Mouse (Mus musculus): ENCODE measurements around the gene Tnfsf13. TPM values are rescaled to one million over a fixed set of nuclear protein-coding genes. Genes with fewer than 3 reads are reported as not detected.

Gene Tnfsf13
- polyA plus RNA-seq, 1 experiment from 2014 or later, result 0.25 TPM

GRCm38 (mm10) chr11:69684128-69684745 is 1.3 kb downstream of the Tnfsf13 start:
- H3K36me3 ChIP-seq, result peaks cover 14% of the 10 kb centered on the region
- peaks cover 23% of the 10 kb centered on the region for H3K27me3 ChIP-seq (ENCODE audit: insufficient read depth, poor library complexity, severe bottlenecking)
- no peaks in the 10 kb centered on the region for H3K9me3 ChIP-seq
- peaks cover 37% of the 10 kb centered on the region for H3K4me1 ChIP-seq
- H3K4me3 ChIP-seq, result no peak overlapping the region
- no peak for DNase-seq (ENCODE audit: low spot score)
- H3K27ac ChIP-seq, result 0 out of 2 replicates have a peak overlapping the region, but pooled peaks have one; percentile 18
- WGBS, result 74% methylated on average over 12 of the region's 12 CpGs

DNA sequence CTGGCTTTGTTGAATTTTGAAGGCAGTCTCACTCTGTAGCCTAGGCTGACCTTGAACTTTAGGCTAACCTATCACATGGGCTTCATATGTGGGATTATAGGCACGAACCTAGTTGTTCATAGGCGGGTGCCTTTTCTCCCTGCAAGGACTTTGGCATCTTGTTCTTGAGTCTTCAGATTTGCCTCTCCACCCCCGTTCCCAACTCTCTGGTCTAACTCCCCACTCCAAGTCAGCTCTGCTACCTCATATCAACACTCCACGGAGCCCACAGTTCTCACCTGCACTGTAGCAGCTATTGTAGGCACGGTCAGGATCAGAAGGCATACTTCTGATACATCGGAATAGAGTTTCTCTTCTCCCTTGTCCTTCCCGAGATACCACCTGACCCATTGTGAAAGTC is 2.0 kb downstream of the Tnfsf13 start:
- Histone ChIP-seq H3K27ac (0 out of 2 replicates have a peak overlapping the region, but pooled peaks have one; percentile 68), H3K27me3 (ENCODE audit: insufficient read depth, poor library complexity, severe bottlenecking) (peaks cover 23% of the 10 kb centered on the region), H3K4me1 (peaks cover 37% of the 10 kb centered on the region), H3K4me3 (no peak overlapping the region), H3K9me3 (no peaks in the 10 kb centered on the region), H3K36me3 (peaks cover 20% of the 10 kb centered on the region)
- 81% methylated on average over 7 of the region's 7 CpGs for WGBS
- no peak for DNase-seq (ENCODE audit: low spot score)

DNA sequence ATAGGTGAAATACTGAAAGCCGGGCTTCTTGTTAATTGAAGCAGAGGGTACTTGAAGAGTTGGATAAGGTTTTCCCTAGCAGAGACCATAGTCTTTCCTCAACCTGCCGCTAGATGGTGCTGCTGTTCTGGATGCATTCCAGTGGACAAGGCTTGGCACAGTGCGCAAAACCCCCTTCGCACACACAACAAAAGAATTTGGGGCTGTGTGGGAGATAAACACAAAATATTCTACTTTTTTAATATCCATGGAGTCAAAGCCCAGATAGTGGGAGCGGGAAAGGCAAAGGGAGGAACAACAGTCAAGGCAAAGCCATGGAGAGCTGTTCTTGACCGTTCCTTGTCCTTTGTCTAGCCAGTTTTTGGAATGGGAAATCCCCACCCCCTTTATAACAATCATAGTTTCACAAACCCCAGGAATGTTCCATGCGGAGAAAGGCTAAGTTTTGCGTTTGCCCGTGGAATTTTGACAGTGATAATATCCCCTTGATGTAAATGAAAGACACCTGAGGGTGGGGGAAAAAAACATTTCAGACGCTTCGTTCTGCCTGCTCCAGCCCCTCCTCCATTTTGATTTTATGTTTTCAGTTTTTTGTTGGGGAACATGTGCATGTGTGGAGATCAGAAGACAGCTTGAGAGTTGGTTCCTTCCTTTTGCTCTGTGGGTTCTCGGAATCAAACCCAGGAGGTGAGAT is 2.6 kb downstream of the Tnfsf13 start:
- Histone ChIP-seq H3K27ac (peak overlapping the region; percentile 94), H3K36me3 (peaks cover 26% of the 10 kb centered on the region), H3K4me3 (peak overlapping the region; percentile 90; the same call in 1 of the 2 replicates), H3K9me3 (no peaks in the 10 kb centered on the region), H3K27me3 (ENCODE audit: insufficient read depth, poor library complexity, severe bottlenecking) (peaks cover 23% of the 10 kb centered on the region), H3K4me1 (peaks cover 37% of the 10 kb centered on the region)
- DNase-seq (ENCODE audit: low spot score), result peak; percentile 95
- WGBS, result 29% methylated on average over 12 of the region's 12 CpGs

DNA sequence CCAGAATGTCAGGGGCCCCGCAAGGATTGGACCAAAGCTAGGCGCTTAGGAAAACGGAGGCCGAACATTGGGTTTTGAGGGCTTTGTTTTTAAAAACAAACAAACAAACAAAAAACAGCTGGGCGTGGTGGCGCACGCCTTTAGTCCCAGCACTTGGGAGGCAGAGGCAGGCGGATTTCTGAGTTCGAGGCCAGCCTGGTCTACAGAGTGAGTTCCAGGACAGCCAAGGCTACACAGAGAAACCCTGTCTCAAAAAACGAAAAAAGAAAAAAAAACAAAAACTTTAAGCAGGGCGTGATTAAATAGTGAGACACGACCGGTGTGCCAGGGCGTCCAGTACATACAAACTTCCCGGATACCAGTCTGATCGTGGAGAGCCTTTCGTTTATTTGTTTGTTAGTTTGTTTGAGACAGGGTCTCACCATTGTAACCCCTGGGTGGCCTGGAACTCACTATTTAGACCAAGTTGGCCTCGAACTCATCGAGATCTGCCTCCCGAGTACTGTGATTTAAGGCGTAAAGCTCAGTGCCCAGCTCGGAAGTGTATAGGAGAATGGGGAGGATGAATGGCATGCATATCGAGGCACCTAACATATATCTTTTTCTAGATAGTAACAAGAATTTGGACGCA is 3.3 kb downstream of the Tnfsf13 start:
- no peak for DNase-seq (ENCODE audit: low spot score)
- Histone ChIP-seq H3K27ac (peak overlapping the region; percentile 94), H3K4me1 (peaks cover 37% of the 10 kb centered on the region), H3K36me3 (peaks cover 33% of the 10 kb centered on the region), H3K4me3 (peak overlapping the region; percentile 90), H3K9me3 (no peaks in the 10 kb centered on the region), H3K27me3 (ENCODE audit: insufficient read depth, poor library complexity, severe bottlenecking) (peaks cover 23% of the 10 kb centered on the region)
- WGBS, result 24% methylated on average over 24 of the region's 24 CpGs

- Histone ChIP-seq H3K36me3 (peaks cover 40% of the 10 kb centered on the region), H3K27ac (peak within 1 kb of the TSS; percentile 94), H3K4me3 (peak within 1 kb of the TSS; percentile 90), H3K9me3 (no peaks in the 10 kb centered on the region), H3K4me1 (peaks cover 31% of the 10 kb centered on the region), H3K27me3 (ENCODE audit: insufficient read depth, poor library complexity, severe bottlenecking) (peaks cover 17% of the 10 kb centered on the region)
- under 1% methylated on average over 79 of the region's 80 CpGs for WGBS
- DNase-seq (ENCODE audit: low spot score), result peak; percentile 98
These were observed 4.0 kb downstream of the Tnfsf13 start, which contains the start of gene Senp3 for GRCm38 (mm10) chr11:69681314-69682208. TSS of gene Senp3 (minus strand) at chr11:69682084.

DNA sequence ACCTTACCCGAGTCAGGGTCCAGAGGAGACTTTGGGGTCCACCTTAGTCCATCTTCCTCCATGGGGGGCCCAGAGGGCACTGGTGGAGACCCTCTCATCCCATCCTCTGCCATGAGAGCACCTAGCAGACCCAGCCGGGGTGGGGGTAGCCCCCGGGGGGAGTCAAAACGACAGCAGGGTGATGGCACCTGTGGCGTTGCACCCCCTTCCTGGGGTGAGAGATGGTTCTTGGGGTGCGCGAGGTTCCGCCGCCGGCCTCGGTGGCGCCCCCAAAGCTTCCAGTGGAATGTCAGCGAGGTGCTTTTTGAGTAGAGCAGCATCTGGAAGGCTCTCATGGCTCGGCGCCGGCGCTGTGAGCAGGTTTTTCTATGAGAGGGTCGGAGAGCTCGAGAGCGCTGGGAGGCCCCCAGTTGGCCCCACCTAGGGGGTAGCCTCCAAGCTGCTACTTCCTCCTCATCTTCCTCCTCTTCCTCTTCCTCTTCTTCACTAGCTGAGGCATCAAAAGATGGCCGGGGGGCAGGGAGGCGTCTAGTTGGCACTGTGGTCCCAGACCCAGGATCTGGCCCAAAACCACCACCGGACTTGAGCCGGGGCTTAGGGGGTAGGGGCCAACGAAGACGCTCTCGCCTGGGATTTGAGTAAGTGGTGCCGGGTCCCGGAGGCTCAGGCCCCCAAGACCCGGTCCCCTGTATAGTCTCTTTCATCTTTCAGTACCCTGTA is 5.3 kb downstream of the Tnfsf13 start:
- H3K36me3 ChIP-seq, result peaks cover 53% of the 10 kb centered on the region
- no peak for DNase-seq (ENCODE audit: low spot score)

DNA sequence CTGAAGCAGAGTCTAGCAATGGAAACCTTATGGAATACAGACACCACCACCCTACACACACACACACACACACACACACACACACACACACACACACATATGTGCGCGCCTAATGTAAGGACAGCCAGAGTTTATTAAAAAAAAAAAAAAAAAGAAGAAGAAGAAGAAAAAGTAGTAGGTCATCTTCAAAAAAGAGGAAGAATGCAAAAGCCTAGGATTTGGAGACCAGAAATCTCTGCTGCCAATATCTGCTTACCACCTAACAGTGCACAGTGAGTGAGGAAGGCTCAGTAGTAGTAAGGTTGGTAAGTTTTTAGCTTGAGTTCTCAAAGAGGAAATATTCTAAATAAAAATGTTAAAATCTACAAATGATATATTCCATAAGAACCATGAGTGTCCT is 6.4 kb downstream of the Tnfsf13 start:
- Histone ChIP-seq H3K9me3 (no peaks in the 10 kb centered on the region), H3K27ac (no peak overlapping the region), H3K36me3 (peaks cover 65% of the 10 kb centered on the region), H3K4me1 (peaks cover 21% of the 10 kb centered on the region), H3K4me3 (no peak overlapping the region), H3K27me3 (ENCODE audit: insufficient read depth, poor library complexity, severe bottlenecking) (peaks cover 4% of the 10 kb centered on the region; the same call in 1 of the 2 replicates)
- WGBS, result 100% methylated on average over 2 of the region's 2 CpGs
- no peak for DNase-seq (ENCODE audit: low spot score)

More for the DNA sequence above, 5.3 kb downstream of the Tnfsf13 start:
- Histone ChIP-seq H3K27me3 (ENCODE audit: insufficient read depth, poor library complexity, severe bottlenecking) (peaks cover 15% of the 10 kb centered on the region), H3K27ac (0 out of 2 replicates have a peak overlapping the region, but pooled peaks have one; percentile 42), H3K9me3 (no peaks in the 10 kb centered on the region), H3K4me3 (peak overlapping the region; percentile 90), H3K4me1 (peaks cover 26% of the 10 kb centered on the region)
- 88% methylated on average over 30 of the region's 30 CpGs for WGBS

DNA sequence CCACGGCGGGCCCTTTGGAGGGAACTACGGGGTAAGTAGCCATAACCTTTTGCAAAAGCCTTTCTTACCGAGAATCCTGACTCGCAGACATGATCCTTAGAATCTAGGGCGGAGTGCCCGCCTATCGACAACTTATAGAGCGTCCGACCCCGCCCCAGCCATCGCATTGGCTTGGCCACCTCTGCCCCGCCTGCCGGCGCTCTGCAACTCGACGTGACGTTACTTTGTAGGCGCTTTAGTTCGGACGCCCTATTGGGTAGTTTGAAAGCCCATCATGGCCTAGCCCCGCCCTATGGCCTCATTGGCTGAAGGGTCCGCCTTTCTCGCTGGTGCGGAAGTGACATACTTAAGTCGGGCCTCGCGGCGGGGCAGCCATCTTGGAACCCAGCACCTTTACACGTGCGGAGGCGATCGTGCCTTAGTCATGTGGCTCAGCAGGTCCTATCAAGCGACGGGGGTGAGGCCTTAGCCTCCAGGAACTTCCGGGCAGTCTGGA is 13.3 kb downstream of the Tnfsf13 start, which contains the start of gene Eif4a1:
Gene Eif4a1, minus strand, starts transcription at position 213 of the 496 bp plus-strand sequence.
- Histone ChIP-seq H3K4me3 (peak within 1 kb of the TSS; percentile 100), H3K4me1 (peaks cover 7% of the 10 kb centered on the region), H3K27ac (peak within 1 kb of the TSS; percentile 100), H3K9me3 (no peaks in the 10 kb centered on the region), H3K36me3 (peaks cover 87% of the 10 kb centered on the region), H3K27me3 (ENCODE audit: insufficient read depth, poor library complexity, severe bottlenecking) (no peaks in the 10 kb centered on the region)
- DNase-seq (ENCODE audit: low spot score), result peak; percentile 100
- under 1% methylated on average over 36 of the region's 36 CpGs for WGBS

- no peaks in the 10 kb centered on the region for H3K27me3 ChIP-seq (ENCODE audit: insufficient read depth, poor library complexity, severe bottlenecking)
- whole genome bisulfite sequencing, result under 1% methylated on average over 43 of the region's 43 CpGs
- H3K9me3 ChIP-seq, result no peaks in the 10 kb centered on the region
- H3K4me3 ChIP-seq, result peak overlapping the region; percentile 100
- peaks cover 7% of the 10 kb centered on the region for H3K4me1 ChIP-seq
- H3K27ac ChIP-seq, result peak overlapping the region; percentile 100
- DNase-seq (ENCODE audit: low spot score), result peak; percentile 87
- peaks cover 85% of the 10 kb centered on the region for H3K36me3 ChIP-seq
These were observed 13.9 kb downstream of the Tnfsf13 start for GRCm38 (mm10) chr11:69671726-69672124.

GRCm38 (mm10) chr11:69670786-69671725 is 14.5 kb downstream of the Tnfsf13 start:
- peak; percentile 96 for DNase-seq (ENCODE audit: low spot score)
- peaks cover 85% of the 10 kb centered on the region for H3K36me3 ChIP-seq

GRCm38 (mm10) chr11:69666665-69667005 is 18.9 kb downstream of the Tnfsf13 start:
- peaks cover 26% of the 10 kb centered on the region for H3K4me1 ChIP-seq
- no peak overlapping the region for H3K4me3 ChIP-seq
- H3K27ac ChIP-seq, result no peak overlapping the region
- peaks cover 78% of the 10 kb centered on the region for H3K36me3 ChIP-seq
- DNase-seq (ENCODE audit: low spot score), result no peak
- H3K27me3 ChIP-seq (ENCODE audit: insufficient read depth, poor library complexity, severe bottlenecking), result no peaks in the 10 kb centered on the region
- WGBS, result 86% methylated on average over 3 of the region's 3 CpGs
- no peaks in the 10 kb centered on the region for H3K9me3 ChIP-seq

More at GRCm38 (mm10) chr11:69670786-69671725, 14.5 kb downstream of the Tnfsf13 start:
- H3K4me1 ChIP-seq, result peaks cover 7% of the 10 kb centered on the region
- WGBS, result 1% methylated on average over 61 of the region's 61 CpGs
- H3K9me3 ChIP-seq, result no peaks in the 10 kb centered on the region
- peak overlapping the region; percentile 100 for H3K4me3 ChIP-seq
- no peaks in the 10 kb centered on the region for H3K27me3 ChIP-seq (ENCODE audit: insufficient read depth, poor library complexity, severe bottlenecking)
- H3K27ac ChIP-seq, result peak overlapping the region; percentile 100

All from heart, embryonic 10.5 days (tissue).